Mouse (Mus musculus): Measurements from ENCODE around the gene Uso1.

DNA sequence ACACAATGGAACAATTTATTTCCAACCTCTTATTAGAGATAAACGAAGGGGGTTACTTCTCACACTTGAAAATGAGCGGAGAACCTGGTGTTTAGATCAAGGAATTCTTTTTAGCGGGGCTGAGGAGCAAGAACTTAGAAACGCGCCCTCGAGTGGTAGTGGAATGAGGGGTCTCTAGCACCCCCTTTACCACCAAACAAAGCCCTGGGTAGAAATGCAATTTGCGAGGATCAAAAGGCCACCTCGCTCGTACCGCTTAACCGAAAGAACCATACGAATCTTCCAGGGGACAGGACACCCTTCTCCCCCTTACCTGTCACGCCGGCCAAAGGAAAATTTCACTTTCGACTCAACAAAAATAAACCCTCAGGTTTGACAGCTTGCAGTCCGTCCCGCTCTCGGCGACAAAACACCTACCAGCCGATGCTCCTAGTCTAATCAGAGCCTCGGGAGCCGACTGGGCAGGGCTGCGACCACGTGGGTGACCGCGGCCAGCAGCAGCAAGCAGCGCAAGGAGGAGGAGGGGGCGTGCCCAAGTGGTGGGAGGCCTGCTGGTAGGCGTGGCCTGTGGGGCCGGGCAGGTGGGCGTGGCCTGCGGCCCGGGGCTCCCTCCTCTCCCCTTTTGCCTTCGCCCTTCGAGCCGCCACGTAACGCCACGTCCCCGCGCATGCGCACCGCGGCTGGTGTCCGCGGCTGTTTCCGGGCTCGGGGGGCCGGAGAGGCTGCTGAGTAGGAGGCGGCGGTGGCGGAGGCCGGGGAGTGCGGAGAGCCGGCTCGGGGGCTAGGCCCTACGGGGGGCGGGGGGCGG, at the start of gene Uso1:
- TF ChIP-seq CTCF (IDR thresholded peaks at IDR 0.05; ENCODE audit: low read depth) = no peak
- no peak for TF ChIP-seq EP300 (IDR thresholded peaks at IDR 0.05; ENCODE audit: low read depth)
